Mouse (Mus musculus) B cell, adult 2 months (primary cell): ENCODE results near the gene Nlk.
"Not testable (repeated sequence)": the region's sequence is repeated elsewhere in the genome, so short reads cannot be mapped to it uniquely, and the experiment has no call there.

Experiments
- DNase-seq, 2 experiments: peaks; one replicate each; pipeline ENCODE4 v3.0.0; 2022

The Nlk gene

GRCm38 (mm10) chr11:78678761-78679160, 18.4 kb downstream of the Nlk start:
- no peak for DNase-seq

GRCm38 (mm10) chr11:78668647-78669046, 28.5 kb downstream of the Nlk start:
- no peak for DNase-seq

GRCm38 (mm10) chr11:78664853-78665252, 32.3 kb downstream of the Nlk start:
- no peak for DNase-seq

- DNase-seq: no peak
Observed at GRCm38 (mm10) chr11:78663916-78664315, 33.3 kb downstream of the Nlk start.

GRCm38 (mm10) chr11:78649143-78649542, 48.0 kb downstream of the Nlk start:
- DNase-seq: no peak

- DNase-seq: not testable (repeated sequence)
Observed at GRCm38 (mm10) chr11:78648405-78648804, 48.8 kb downstream of the Nlk start.

- DNase-seq: no peak
Observed at GRCm38 (mm10) chr11:78643746-78644145, 53.4 kb downstream of the Nlk start.

- no peak for DNase-seq
Observed at GRCm38 (mm10) chr11:78642151-78642550, 55.0 kb downstream of the Nlk start.

GRCm38 (mm10) chr11:78641088-78641487, 56.1 kb downstream of the Nlk start:
- DNase-seq: no peak

- no peak for DNase-seq
Observed at GRCm38 (mm10) chr11:78632782-78633181, 64.4 kb downstream of the Nlk start.

- DNase-seq: no peak
Observed at GRCm38 (mm10) chr11:78628871-78629270, 68.3 kb downstream of the Nlk start.

- no peak for DNase-seq
Observed at GRCm38 (mm10) chr11:78624377-78624776, 72.8 kb downstream of the Nlk start.

GRCm38 (mm10) chr11:78621926-78622325, 75.2 kb downstream of the Nlk start:
- no peak for DNase-seq

- no peak for DNase-seq
Observed at GRCm38 (mm10) chr11:78620179-78620578, 77.0 kb downstream of the Nlk start.

- no peak for DNase-seq
Observed at GRCm38 (mm10) chr11:78611273-78611672, 85.9 kb downstream of the Nlk start.

GRCm38 (mm10) chr11:78609657-78610056, 87.5 kb downstream of the Nlk start:
- no peak for DNase-seq

- DNase-seq: no peak
Observed at GRCm38 (mm10) chr11:78604826-78605225, 92.3 kb downstream of the Nlk start.

- no peak for DNase-seq
Observed at GRCm38 (mm10) chr11:78602781-78603180, 94.4 kb downstream of the Nlk start.

GRCm38 (mm10) chr11:78600926-78601590, 96.1 kb downstream of the Nlk start:
- DNase-seq: no peak

- DNase-seq: no peak
Observed at GRCm38 (mm10) chr11:78600496-78600895, 96.7 kb downstream of the Nlk start.

GRCm38 (mm10) chr11:78600051-78600450, 97.1 kb downstream of the Nlk start:
- DNase-seq: no peak

GRCm38 (mm10) chr11:78598763-78599415, 98.3 kb downstream of the Nlk start:
- DNase-seq: no peak

- no peak for DNase-seq
Observed at GRCm38 (mm10) chr11:78596750-78597149, 100.4 kb downstream of the Nlk start.

GRCm38 (mm10) chr11:78595773-78596172, 101.4 kb downstream of the Nlk start:
- no peak for DNase-seq
